Mouse (Mus musculus) T-cell, adult 66 days (primary cell): ENCODE data around the gene Sfswap. TPM values are rescaled to one million over a fixed set of nuclear protein-coding genes. Genes with fewer than 3 reads are reported as not detected.

Source experiments
- total RNA-seq, 2 experiments: library from RNA; stranded (reverse); gene quantifications; 3 replicates in 1 of 2; 4 replicates in 1 of 2; pipeline ENCODE4 v1.2.4; 2023

Sfswap gene
- total RNA-seq, result 100 to 1,000 TPM; 150 to 164 TPM

DNA sequence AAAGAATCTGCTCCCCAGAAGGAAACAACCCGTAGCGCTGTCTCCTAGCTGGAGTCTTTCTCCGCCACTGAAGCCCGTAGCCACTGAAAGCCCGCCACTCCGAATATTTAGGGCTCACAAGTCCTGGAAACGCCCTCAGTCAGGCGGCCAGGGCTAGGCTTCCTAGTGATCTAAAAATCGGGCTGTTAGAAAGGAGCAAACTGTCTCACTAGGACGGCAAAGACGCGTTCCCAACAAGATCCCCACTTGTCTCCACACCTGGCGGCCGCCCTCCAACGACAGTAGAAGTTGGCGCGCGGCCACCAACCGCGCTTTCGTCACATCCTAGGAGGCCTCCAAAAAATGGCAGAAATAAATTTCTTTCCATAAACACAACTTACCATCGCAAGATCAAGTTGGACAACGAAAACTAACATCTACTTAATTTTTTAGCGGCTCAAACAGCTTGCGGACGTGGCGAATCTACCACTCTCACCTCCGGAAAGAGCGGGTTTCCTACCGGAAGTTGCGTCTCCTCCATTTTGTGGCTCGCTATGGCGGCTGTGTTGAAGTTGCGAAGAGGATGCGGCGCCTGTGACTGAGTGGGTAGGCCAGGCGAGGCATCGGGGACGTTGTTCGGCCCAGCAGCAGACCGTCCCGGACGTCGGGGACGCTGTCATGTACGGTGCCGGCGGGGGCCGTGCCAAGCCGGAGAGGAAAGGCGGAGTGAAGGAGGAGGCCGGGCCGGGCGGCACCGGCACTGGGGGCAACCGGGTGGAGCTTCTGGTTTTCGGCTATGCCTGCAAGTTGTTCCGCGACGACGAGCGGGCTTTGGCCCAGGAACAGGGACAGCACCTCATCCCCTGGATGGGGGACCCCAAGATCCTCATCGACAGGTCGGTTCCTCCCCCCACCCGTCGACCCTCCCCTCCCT lies at the start of gene Sfswap:
Gene Sfswap, plus strand, starts transcription at position 500 of the 913 bp plus-strand sequence.

DNA sequence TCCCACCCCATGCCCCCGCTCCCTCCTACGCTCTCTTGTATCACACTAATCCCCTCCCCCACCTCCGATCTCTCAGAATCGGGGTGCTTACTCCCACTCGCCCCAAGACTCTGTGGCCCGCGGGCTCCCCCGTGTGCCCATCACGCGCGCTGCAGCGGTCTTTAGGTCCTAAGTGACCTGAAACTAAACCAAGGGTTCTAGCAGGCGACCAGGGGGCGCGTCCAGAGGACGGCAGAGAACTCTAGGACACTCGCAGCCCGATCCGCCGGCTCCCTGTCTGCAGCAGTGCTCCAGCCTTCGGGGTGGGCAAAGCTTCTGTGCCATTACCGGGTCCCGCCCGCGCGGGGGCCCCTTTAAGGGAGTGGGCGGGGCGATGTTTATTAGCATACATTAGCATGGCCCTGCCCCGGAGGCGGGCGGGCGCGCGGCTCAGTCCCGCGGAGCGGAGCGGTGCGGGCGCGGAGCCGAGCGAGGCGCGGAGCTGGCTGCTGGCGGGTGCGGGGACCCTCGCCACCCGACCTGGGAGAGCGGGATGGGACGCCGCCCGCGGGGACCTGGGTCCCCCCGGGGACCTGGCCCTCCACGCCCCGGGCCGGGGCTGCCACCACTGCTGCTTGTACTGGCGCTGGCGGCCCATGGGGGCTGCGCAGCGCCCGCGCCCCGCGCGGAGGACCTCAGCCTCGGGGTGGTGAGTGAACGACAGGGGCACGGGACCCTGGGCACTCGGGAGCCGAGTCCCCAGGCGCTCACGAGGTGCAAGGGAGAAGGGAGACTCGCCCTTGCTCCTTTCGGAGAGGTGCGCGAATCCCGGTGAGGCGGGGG lies 83.0 kb downstream of the Sfswap start, which contains the start of gene Mmp17:
Gene Mmp17, plus strand, starts transcription at position 409 of the 822 bp plus-strand sequence.

Other genes with a start within 250 kb of the Sfswap start
- 1 to 10 TPM in 1 of 2 experiments, under 1 TPM in 1; 0.79 to 1.1 TPM for gene Mmp17, start 82.9 kb downstream of the Sfswap start, total RNA-seq
- 1 to 10 TPM; 1.1 to 1.7 TPM for gene Zfp11, start 168.9 kb downstream of the Sfswap start, total RNA-seq
- not detected for gene Sept14, start 207.3 kb downstream of the Sfswap start, total RNA-seq
- 10 to 100 TPM; 46.5 to 57.2 TPM for gene Mrps17, start 214.3 kb downstream of the Sfswap start, total RNA-seq
- 10 to 100 TPM; 26.3 to 28.2 TPM for gene Nipsnap2, start 223.8 kb downstream of the Sfswap start, total RNA-seq